In the genomic region with DNA sequence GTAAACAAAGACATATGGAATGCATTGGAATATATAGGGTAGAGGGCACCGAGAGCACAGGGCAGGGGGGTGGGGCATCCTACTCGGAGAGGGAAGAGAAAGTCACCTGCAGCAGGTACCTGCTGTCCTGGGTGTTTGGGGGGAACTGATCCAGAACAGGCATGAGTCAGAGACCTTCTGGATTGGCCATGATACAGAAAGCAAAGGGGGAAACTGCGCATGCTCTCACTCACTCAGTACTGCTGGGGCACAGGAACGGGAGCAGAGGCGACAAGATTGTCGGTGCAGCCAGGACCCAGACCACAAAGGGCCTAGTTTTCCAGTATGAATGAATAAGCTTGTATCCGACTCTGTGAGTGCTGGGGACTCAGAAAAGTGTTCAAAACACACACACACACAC, we compare ENCODE assay signal across 9 mouse cellular contexts. TPM values are rescaled to one million over a fixed set of nuclear protein-coding genes. Genes with fewer than 3 reads are reported as not detected.
DNase-seq lines count a peak whose midpoint lies in the region; ATAC-seq and TF ChIP-seq lines count a peak whose summit lies in the region.
"Had no signal": no experiment of that assay in that cellular context is flagged by ENCODE, and none has a peak within 500 bp of the region (broad histone marks: within the 10 kb centered on the region; RNA-seq: fewer than 3 reads in every experiment).

No protein-coding gene starts in this region.

- no peak overlapping the region for H3K4me3 ChIP-seq in kidney, adult 2 months (ENCODE audit: insufficient read depth, low read depth, low read length)

- WGBS in kidney, adult 2 months: 47% methylated on average over 7 of the region's 7 CpGs

- no peaks in the 10 kb centered on the region for H3K36me3 ChIP-seq in kidney, adult 2 months (ENCODE audit: control insufficient read depth, insufficient read depth, low read length)

- DNase-seq in cerebellum, adult 9-10 months: peak; percentile 7
- DNase-seq in kidney, adult 11 months: peak; percentile 28
- DNase-seq in kidney, adult 2 months: no peak
- peak; percentile 53 for DNase-seq in NIH3T3 (ENCODE audit: low read depth)
- peak; percentile 32 for DNase-seq in kidney, postnatal 14 days
- DNase-seq in ovary, postnatal 36 days (ENCODE audit: low spot score): no peak
- DNase-seq: gastrocnemius, postnatal 25 days had no signal

- H3K4me1 ChIP-seq in kidney, adult 2 months (ENCODE audit: control insufficient read depth, insufficient read depth, low read length): no peaks in the 10 kb centered on the region

- TF ChIP-seq POLR2A in kidney, adult 2 months (IDR thresholded peaks at IDR 0.05; ENCODE audit: low read depth, low read length): no peak

- H3K27ac ChIP-seq in kidney, adult 2 months (ENCODE audit: insufficient read depth, low read depth, low read length): no peak overlapping the region

- no peak for TF ChIP-seq CTCF in kidney, adult 2 months (conservative IDR thresholded peaks at IDR 0.05; ENCODE audit: insufficient read depth, insufficient read length, low read depth, low read length)

- ATAC-seq in cerebellum, adult (ENCODE audit: insufficient number of reproducible peaks, low FRiP score, low TSS enrichment): no peak
- no peak for ATAC-seq in megakaryocyte-erythroid progenitor cell, adult 5-6 weeks (replicated peaks; ENCODE audit: low FRiP score, low TSS enrichment, poor library complexity, severe bottlenecking)

- no peaks in the 10 kb centered on the region for H3K27me3 ChIP-seq in kidney, adult 2 months (replicated peaks; ENCODE audit: control insufficient read depth, insufficient read depth, low read length)

RNA-seq across cellular contexts. Expression of gene Elk3, which starts 36.5 kb away (rescaled TPM):
- polyA plus RNA-seq in kidney, adult 2 months (2012; rRNA removed): 27.5 and 28.1 TPM in 2 replicates
- total RNA-seq in megakaryocyte-erythroid progenitor cell, adult 5-6 weeks (2014; fragmentation: Nextera tagmentation): 8.7 and 8.9 TPM in 2 replicates
- total RNA-seq in megakaryocyte-erythroid progenitor cell, adult 5-6 weeks (2017): 6.8 and 7.2 TPM in 2 replicates

Comparison
In these comparisons a context has a peak if more than half of its experiments do, and no peak if none do; other contexts are left out.
1. DNase-seq: peak in cerebellum, adult 9-10 months (single experiment), kidney, adult 11 months (single experiment), NIH3T3 (single experiment) and kidney, postnatal 14 days (single experiment); none in kidney, adult 2 months (single experiment) and ovary, postnatal 36 days (single experiment).